ENCODE assay signal across 18 mouse cellular contexts in genomic region chr8:45755482-45755881, GRCm38 (mm10).
DNase-seq lines count a peak whose midpoint lies in the region; ATAC-seq and TF ChIP-seq lines count a peak whose summit lies in the region.
"Had no signal": no experiment of that assay in that cellular context is flagged by ENCODE, and none has a peak within 500 bp of the region (broad histone marks: within the 10 kb centered on the region; RNA-seq: fewer than 3 reads in every experiment).

No protein-coding gene starts in this region.

- H3K36me3 ChIP-seq in hindbrain, embryonic 14.5 days (replicated peaks; ENCODE audit: control insufficient read depth, insufficient read depth) = peaks cover 10% of the 10 kb centered on the region
- peaks cover 6% of the 10 kb centered on the region; the same call in 1 of the 2 replicates for H3K36me3 ChIP-seq in hindbrain, embryonic 10.5 days
- peaks cover 8% of the 10 kb centered on the region; the same call in 1 of the 2 replicates for H3K36me3 ChIP-seq in midbrain, postnatal 0 days (ENCODE audit: insufficient read depth, low read length)
- peaks cover 13% of the 10 kb centered on the region; the same call in 1 of the 2 replicates for H3K36me3 ChIP-seq in midbrain, embryonic 16.5 days (ENCODE audit: control insufficient read depth, insufficient read depth, low read length)
- no peaks in the 10 kb centered on the region for H3K36me3 ChIP-seq in forebrain, postnatal 0 days (ENCODE audit: insufficient read depth)
- no peaks in the 10 kb centered on the region for H3K36me3 ChIP-seq in limb, embryonic 10.5 days
- H3K36me3 ChIP-seq: limb, embryonic 15.5 days; neural tube, embryonic 12.5 days had no signal

- no peak for TF ChIP-seq CTCF in midbrain, postnatal 0 days (IDR thresholded peaks at IDR 0.05)
- TF ChIP-seq CTCF in forebrain, postnatal 0 days (IDR thresholded peaks at IDR 0.05; ENCODE audit: low read depth) = no peak

- H3K9me3 ChIP-seq in hindbrain, embryonic 14.5 days (ENCODE audit: control insufficient read depth, low read length) = no peaks in the 10 kb centered on the region
- no peaks in the 10 kb centered on the region for H3K9me3 ChIP-seq in hindbrain, embryonic 10.5 days
- H3K9me3 ChIP-seq in midbrain, postnatal 0 days (ENCODE audit: low read length) = no peaks in the 10 kb centered on the region
- H3K9me3 ChIP-seq in midbrain, embryonic 16.5 days (replicated peaks; ENCODE audit: control insufficient read depth, low read length, poor library complexity, severe bottlenecking) = no peaks in the 10 kb centered on the region
- no peaks in the 10 kb centered on the region for H3K9me3 ChIP-seq in forebrain, postnatal 0 days (ENCODE audit: low read length)
- H3K9me3 ChIP-seq in limb, embryonic 10.5 days (replicated peaks) = no peaks in the 10 kb centered on the region
- H3K9me3 ChIP-seq: heart, embryonic 13.5 days; limb, embryonic 15.5 days; midbrain, embryonic 12.5 days; neural tube, embryonic 12.5 days had no signal

- ATAC-seq in hindbrain, embryonic 14.5 days (ENCODE audit: low FRiP score) = 0 out of 2 replicates have a peak, but pooled peaks have one; percentile 51
- ATAC-seq in midbrain, postnatal 0 days (ENCODE audit: low FRiP score) = no peak
- ATAC-seq in midbrain, embryonic 16.5 days = no peak
- 0 out of 2 replicates have a peak, but pooled peaks have one; percentile 24 for ATAC-seq in forebrain, postnatal 0 days
- ATAC-seq: CD4-positive, CD25-positive, alpha-beta regulatory T cell, adult 4 months; liver, postnatal 0 days had no signal

- H3K27me3 ChIP-seq in hindbrain, embryonic 14.5 days (ENCODE audit: control insufficient read depth, insufficient read depth, low read length) = no peaks in the 10 kb centered on the region
- no peaks in the 10 kb centered on the region for H3K27me3 ChIP-seq in hindbrain, embryonic 10.5 days (ENCODE audit: insufficient read depth, poor library complexity, severe bottlenecking)
- no peaks in the 10 kb centered on the region for H3K27me3 ChIP-seq in midbrain, postnatal 0 days (ENCODE audit: insufficient read depth, low read length)
- no peaks in the 10 kb centered on the region for H3K27me3 ChIP-seq in midbrain, embryonic 16.5 days (ENCODE audit: control insufficient read depth, insufficient read depth, low read depth, low read length)
- no peaks in the 10 kb centered on the region for H3K27me3 ChIP-seq in forebrain, postnatal 0 days (ENCODE audit: insufficient read depth, low read length)
- no peaks in the 10 kb centered on the region for H3K27me3 ChIP-seq in limb, embryonic 10.5 days (ENCODE audit: low read depth, poor library complexity, severe bottlenecking)
- H3K27me3 ChIP-seq: heart, embryonic 13.5 days; limb, embryonic 15.5 days; midbrain, embryonic 12.5 days; neural tube, embryonic 12.5 days had no signal

- H3K4me2 ChIP-seq in hindbrain, embryonic 14.5 days (replicated peaks) = no peak overlapping the region
- H3K4me2 ChIP-seq in midbrain, postnatal 0 days (ENCODE audit: low read depth, low read length, poor library complexity, severe bottlenecking) = no peak overlapping the region
- no peak overlapping the region for H3K4me2 ChIP-seq in midbrain, embryonic 16.5 days (ENCODE audit: low read length)
- no peak overlapping the region for H3K4me2 ChIP-seq in forebrain, postnatal 0 days (ENCODE audit: low read depth)
- H3K4me2 ChIP-seq: heart, embryonic 13.5 days; limb, embryonic 15.5 days; midbrain, embryonic 12.5 days; neural tube, embryonic 12.5 days had no signal

- H3K27ac ChIP-seq in hindbrain, embryonic 14.5 days = no peak overlapping the region
- H3K27ac ChIP-seq in hindbrain, embryonic 10.5 days = no peak overlapping the region
- no peak overlapping the region for H3K27ac ChIP-seq in midbrain, postnatal 0 days (ENCODE audit: low read depth, low read length)
- no peak overlapping the region for H3K27ac ChIP-seq in midbrain, embryonic 16.5 days (ENCODE audit: low read length)
- no peak overlapping the region for H3K27ac ChIP-seq in forebrain, postnatal 0 days (ENCODE audit: low read depth, low read length)
- H3K27ac ChIP-seq in limb, embryonic 10.5 days = no peak overlapping the region
- H3K27ac ChIP-seq: heart, embryonic 13.5 days; limb, embryonic 15.5 days; midbrain, embryonic 12.5 days; neural tube, embryonic 12.5 days had no signal

- no peak for DNase-seq in hindbrain, embryonic 14.5 days (ENCODE audit: low spot score)
- DNase-seq in hindbrain, embryonic 10.5 days (ENCODE audit: low spot score) = no peak
- DNase-seq in midbrain, postnatal 0 days (ENCODE audit: low spot score) = peak; percentile 41
- no peak for DNase-seq in forebrain, postnatal 0 days
- no peak for DNase-seq in limb, embryonic 10.5 days (ENCODE audit: low spot score)
- no peak for DNase-seq in left cerebral cortex, adult 11 months (ENCODE audit: low spot score)
- DNase-seq: adrenal gland, postnatal 36 days; cerebellum, adult 9-11 months; heart, postnatal 4 days; kidney, adult 11 months; liver, postnatal 0 days; right cerebral cortex, postnatal 4 days had no signal

- 68% methylated on average over 9 of the region's 9 CpGs for WGBS in hindbrain, embryonic 14.5 days
- 92% methylated on average over 9 of the region's 9 CpGs for WGBS in hindbrain, embryonic 10.5 days
- WGBS in midbrain, postnatal 0 days = 81% methylated on average over 9 of the region's 9 CpGs
- WGBS in midbrain, embryonic 16.5 days = 86% methylated on average over 9 of the region's 9 CpGs
- WGBS in forebrain, postnatal 0 days = 47% methylated on average over 9 of the region's 9 CpGs
- WGBS in limb, embryonic 10.5 days = 82% methylated on average over 9 of the region's 9 CpGs

- H3K4me3 ChIP-seq in hindbrain, embryonic 14.5 days (replicated peaks; ENCODE audit: low read length) = no peak overlapping the region
- H3K4me3 ChIP-seq in hindbrain, embryonic 10.5 days = no peak overlapping the region
- no peak overlapping the region for H3K4me3 ChIP-seq in midbrain, postnatal 0 days (ENCODE audit: low read depth, low read length)
- no peak overlapping the region for H3K4me3 ChIP-seq in midbrain, embryonic 16.5 days (ENCODE audit: low read depth, low read length)
- H3K4me3 ChIP-seq in forebrain, postnatal 0 days (ENCODE audit: low read depth, low read length) = no peak overlapping the region
- H3K4me3 ChIP-seq in limb, embryonic 10.5 days = no peak overlapping the region
- H3K4me3 ChIP-seq: heart, embryonic 13.5 days; limb, embryonic 15.5 days; midbrain, embryonic 12.5 days; neural tube, embryonic 12.5 days had no signal

- no peaks in the 10 kb centered on the region for H3K4me1 ChIP-seq in hindbrain, embryonic 14.5 days (replicated peaks; ENCODE audit: control insufficient read depth, insufficient read depth, low read length)
- 0 out of 2 replicates have a peak, but pooled peaks cover 2% of the 10 kb centered on the region for H3K4me1 ChIP-seq in hindbrain, embryonic 10.5 days (replicated peaks)
- H3K4me1 ChIP-seq in midbrain, postnatal 0 days (ENCODE audit: insufficient read depth, low read length) = no peaks in the 10 kb centered on the region
- no peaks in the 10 kb centered on the region for H3K4me1 ChIP-seq in midbrain, embryonic 16.5 days (ENCODE audit: control insufficient read depth, insufficient read depth, low read length)
- H3K4me1 ChIP-seq in forebrain, postnatal 0 days (ENCODE audit: insufficient read depth) = peaks cover 6% of the 10 kb centered on the region; the same call in 1 of the 2 replicates
- no peaks in the 10 kb centered on the region for H3K4me1 ChIP-seq in limb, embryonic 10.5 days
- H3K4me1 ChIP-seq: limb, embryonic 15.5 days; midbrain, embryonic 12.5 days; neural tube, embryonic 12.5 days had no signal

- no peak overlapping the region for H3K9ac ChIP-seq in hindbrain, embryonic 14.5 days
- H3K9ac ChIP-seq in midbrain, postnatal 0 days (replicated peaks; ENCODE audit: low read length, poor library complexity, severe bottlenecking) = no peak overlapping the region
- H3K9ac ChIP-seq in midbrain, embryonic 16.5 days (ENCODE audit: low read depth, low read length) = no peak overlapping the region
- no peak overlapping the region for H3K9ac ChIP-seq in forebrain, postnatal 0 days
- H3K9ac ChIP-seq: heart, embryonic 13.5 days; limb, embryonic 15.5 days; liver, postnatal 0 days; midbrain, embryonic 12.5 days; neural tube, embryonic 12.5 days had no signal

Comparison
In these comparisons a context has a peak if more than half of its experiments do, and no peak if none do; other contexts are left out.
1. ATAC-seq: peak in hindbrain, embryonic 14.5 days (single experiment) and forebrain, postnatal 0 days (single experiment); none in midbrain, postnatal 0 days (single experiment) and midbrain, embryonic 16.5 days (single experiment).